Mouse (Mus musculus): ENCODE results near the gene Sgcd. TPM values are rescaled to one million over a fixed set of nuclear protein-coding genes. Genes with fewer than 3 reads are reported as not detected.
"Not testable (repeated sequence)": the region's sequence is repeated elsewhere in the genome, so short reads cannot be mapped to it uniquely, and the experiment has no call there.

Gene Sgcd
- polyA plus RNA-seq, 1 experiment from 2014 or later: not detected

GRCm38 (mm10) chr11:47883545-47883944, 105.2 kb downstream of the Sgcd start:
- Histone ChIP-seq H3K27ac (no peak overlapping the region), H3K79me2 (ENCODE audit: inconsistent target) (no peaks in the 10 kb centered on the region), H3K36me3 (ENCODE audit: inconsistent target) (no peaks in the 10 kb centered on the region), H3K4me3 (ENCODE audit: inconsistent target) (no peak overlapping the region)
- 92% methylated on average over 1 of the region's 1 CpGs for WGBS (ENCODE audit: missing documents)

GRCm38 (mm10) chr11:47876633-47877170, 112.1 kb downstream of the Sgcd start:
- no peaks in the 10 kb centered on the region for H3K79me2 ChIP-seq (ENCODE audit: inconsistent target)
- 84% methylated on average over 4 of the region's 5 CpGs for WGBS (ENCODE audit: missing documents)
- H3K36me3 ChIP-seq (ENCODE audit: inconsistent target): no peaks in the 10 kb centered on the region
- no peak overlapping the region for H3K27ac ChIP-seq
- no peak overlapping the region for H3K4me3 ChIP-seq (ENCODE audit: inconsistent target)

GRCm38 (mm10) chr11:47845894-47846293, 142.9 kb downstream of the Sgcd start:
- Histone ChIP-seq H3K27ac (no peak overlapping the region), H3K79me2 (ENCODE audit: inconsistent target) (no peaks in the 10 kb centered on the region), H3K36me3 (ENCODE audit: inconsistent target) (no peaks in the 10 kb centered on the region), H3K4me3 (ENCODE audit: inconsistent target) (no peak overlapping the region)
- WGBS (ENCODE audit: missing documents): 71% methylated on average over 3 of the region's 3 CpGs

GRCm38 (mm10) chr11:47833283-47833682, 155.5 kb downstream of the Sgcd start:
- no peak overlapping the region for H3K27ac ChIP-seq
- H3K79me2 ChIP-seq (ENCODE audit: inconsistent target): no peaks in the 10 kb centered on the region
- WGBS (ENCODE audit: missing documents): 45% methylated on average over 4 of the region's 4 CpGs
- no peaks in the 10 kb centered on the region for H3K36me3 ChIP-seq (ENCODE audit: inconsistent target)
- no peak overlapping the region for H3K4me3 ChIP-seq (ENCODE audit: inconsistent target)

- Histone ChIP-seq H3K27ac (no peak overlapping the region), H3K79me2 (ENCODE audit: inconsistent target) (no peaks in the 10 kb centered on the region), H3K36me3 (ENCODE audit: inconsistent target) (no peaks in the 10 kb centered on the region)
These were observed 178.5 kb downstream of the Sgcd start for GRCm38 (mm10) chr11:47810307-47810706.

GRCm38 (mm10) chr11:47804101-47804715, 184.6 kb downstream of the Sgcd start:
- WGBS (ENCODE audit: missing documents): 90% methylated on average over 6 of the region's 6 CpGs
- Histone ChIP-seq H3K4me3 (ENCODE audit: inconsistent target) (no peak overlapping the region), H3K79me2 (ENCODE audit: inconsistent target) (no peaks in the 10 kb centered on the region), H3K36me3 (ENCODE audit: inconsistent target) (no peaks in the 10 kb centered on the region), H3K27ac (no peak overlapping the region)

More at GRCm38 (mm10) chr11:47810307-47810706, 178.5 kb downstream of the Sgcd start:
- no peak overlapping the region for H3K4me3 ChIP-seq (ENCODE audit: inconsistent target)

- Histone ChIP-seq H3K79me2 (ENCODE audit: inconsistent target) (no peaks in the 10 kb centered on the region), H3K36me3 (ENCODE audit: inconsistent target) (no peaks in the 10 kb centered on the region), H3K4me3 (ENCODE audit: inconsistent target) (no peak overlapping the region), H3K27ac (no peak overlapping the region)
- WGBS (ENCODE audit: missing documents): 86% methylated on average over 4 of the region's 4 CpGs
These were observed 210.9 kb downstream of the Sgcd start for GRCm38 (mm10) chr11:47777916-47778226.

- H3K36me3 ChIP-seq (ENCODE audit: inconsistent target): no peaks in the 10 kb centered on the region
- no peak overlapping the region for H3K4me3 ChIP-seq (ENCODE audit: inconsistent target)
- H3K27ac ChIP-seq: no peak overlapping the region
- no peaks in the 10 kb centered on the region for H3K79me2 ChIP-seq (ENCODE audit: inconsistent target)
- 63% methylated on average over 4 of the region's 4 CpGs for WGBS (ENCODE audit: missing documents)
These were observed 211.4 kb downstream of the Sgcd start for GRCm38 (mm10) chr11:47777226-47777915.

- Histone ChIP-seq H3K36me3 (ENCODE audit: inconsistent target) (no peaks in the 10 kb centered on the region), H3K27ac (no peak overlapping the region), H3K79me2 (ENCODE audit: inconsistent target) (no peaks in the 10 kb centered on the region), H3K4me3 (ENCODE audit: inconsistent target) (no peak overlapping the region)
- 60% methylated on average over 1 of the region's 1 CpGs for WGBS (ENCODE audit: missing documents)
These were observed 212.8 kb downstream of the Sgcd start for GRCm38 (mm10) chr11:47776019-47776418.

- Histone ChIP-seq H3K36me3 (ENCODE audit: inconsistent target) (no peaks in the 10 kb centered on the region), H3K4me3 (ENCODE audit: inconsistent target) (no peak overlapping the region), H3K79me2 (ENCODE audit: inconsistent target) (no peaks in the 10 kb centered on the region), H3K27ac (no peak overlapping the region)
- 85% methylated on average over 2 of the region's 2 CpGs for WGBS (ENCODE audit: missing documents)
These were observed 222.9 kb downstream of the Sgcd start for GRCm38 (mm10) chr11:47765859-47766258.

GRCm38 (mm10) chr11:47763569-47763968, 225.2 kb downstream of the Sgcd start:
- not testable (repeated sequence) for H3K4me3 ChIP-seq (ENCODE audit: inconsistent target); H3K36me3 ChIP-seq (ENCODE audit: inconsistent target); H3K27ac ChIP-seq; H3K79me2 ChIP-seq (ENCODE audit: inconsistent target)
- 82% methylated on average over 3 of the region's 3 CpGs for WGBS (ENCODE audit: missing documents)

- WGBS (ENCODE audit: missing documents): 83% methylated on average over 4 of the region's 4 CpGs
- Histone ChIP-seq H3K4me3 (ENCODE audit: inconsistent target) (no peak overlapping the region), H3K27ac (no peak overlapping the region), H3K36me3 (ENCODE audit: inconsistent target) (no peaks in the 10 kb centered on the region), H3K79me2 (ENCODE audit: inconsistent target) (no peaks in the 10 kb centered on the region)
These were observed 229.8 kb downstream of the Sgcd start for GRCm38 (mm10) chr11:47759015-47759414.

GRCm38 (mm10) chr11:47742806-47743205, 246.0 kb downstream of the Sgcd start:
- Histone ChIP-seq H3K36me3 (ENCODE audit: inconsistent target) (no peaks in the 10 kb centered on the region), H3K27ac (no peak overlapping the region), H3K4me3 (ENCODE audit: inconsistent target) (no peak overlapping the region), H3K79me2 (ENCODE audit: inconsistent target) (no peaks in the 10 kb centered on the region)
- 95% methylated on average over 2 of the region's 2 CpGs for WGBS (ENCODE audit: missing documents)

GRCm38 (mm10) chr11:47704930-47705787, 283.6 kb downstream of the Sgcd start:
- WGBS (ENCODE audit: missing documents): 87% methylated on average over 8 of the region's 8 CpGs
- H3K79me2 ChIP-seq (ENCODE audit: inconsistent target): no peaks in the 10 kb centered on the region
- no peak overlapping the region for H3K27ac ChIP-seq
- H3K36me3 ChIP-seq (ENCODE audit: inconsistent target): no peaks in the 10 kb centered on the region
- no peak overlapping the region for H3K4me3 ChIP-seq (ENCODE audit: inconsistent target)

GRCm38 (mm10) chr11:47695611-47696010, 293.2 kb downstream of the Sgcd start:
- WGBS (ENCODE audit: missing documents): 78% methylated on average over 1 of the region's 1 CpGs
- H3K4me3 ChIP-seq (ENCODE audit: inconsistent target): no peak overlapping the region

More at GRCm38 (mm10) chr11:47695611-47696010, 293.2 kb downstream of the Sgcd start:
- no peaks in the 10 kb centered on the region for H3K36me3 ChIP-seq (ENCODE audit: inconsistent target)
- no peak overlapping the region for H3K27ac ChIP-seq
- H3K79me2 ChIP-seq (ENCODE audit: inconsistent target): no peaks in the 10 kb centered on the region

Data from macrophage (primary cell).